ENCODE assay signal across 1 mouse cellular context in the genomic region with DNA sequence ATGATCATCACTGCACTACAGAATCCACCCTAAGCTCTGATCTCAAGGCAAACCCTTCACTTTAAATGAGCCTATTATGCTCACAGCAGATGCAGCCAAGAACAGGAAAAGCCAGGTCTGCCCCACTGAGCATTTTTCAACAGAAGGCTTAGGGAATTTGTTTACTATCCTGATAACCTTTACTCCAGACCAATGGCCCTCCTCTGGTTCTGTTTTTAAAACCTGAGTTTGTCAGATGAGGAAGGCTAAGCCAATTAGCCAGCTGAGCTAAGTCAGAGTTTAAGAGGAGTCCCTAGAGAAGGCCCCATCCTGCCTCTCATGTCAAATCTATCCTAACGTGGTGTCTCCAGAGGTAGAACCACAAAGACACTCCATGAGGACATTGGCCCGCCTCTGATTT.
TF ChIP-seq lines count a peak whose summit lies in the region.

No protein-coding gene starts in this region.

TF ChIP-seq in CH12.LX, 34 proteins besides CTCF, POLR2A, EP300 and RAD21:
- TF ChIP-seq ZC3H11A (IDR thresholded peaks at IDR 0.05; ENCODE audit: low read depth, low read length), result no peak
- no peak for TF ChIP-seq MEF2A (IDR thresholded peaks at IDR 0.05; ENCODE audit: borderline replicate concordance, low read depth, low read length)
- TF ChIP-seq ELF1 (IDR thresholded peaks at IDR 0.05; ENCODE audit: low read depth, low read length), result no peak
- TF ChIP-seq ZKSCAN1 (IDR thresholded peaks at IDR 0.05; ENCODE audit: borderline replicate concordance, low read depth, low read length), result no peak
- TF ChIP-seq CHD1 (IDR thresholded peaks at IDR 0.05; ENCODE audit: low read depth, low read length), result no peak
- TF ChIP-seq SMC3 (IDR thresholded peaks at IDR 0.05; ENCODE audit: low read depth, low read length), result no peak
- TF ChIP-seq GABPA (IDR thresholded peaks at IDR 0.05; ENCODE audit: insufficient replicate concordance, low read depth, low read length), result no peak
- no peak for TF ChIP-seq MYC (IDR thresholded peaks at IDR 0.05; ENCODE audit: low read depth, low read length)
